Mouse (Mus musculus) testis, adult 2 months (tissue): Measurements from ENCODE around the gene Lrrc9.

ENCODE experiments used
- CTCF ChIP-seq: fragments of 200-500 bp; IDR thresholded peaks from 2 replicates; pipeline ENCODE4 v1.5.1; 2012; ENCODE audit warnings: low read depth, mild to moderate bottlenecking, inconsistent platforms, low read length, moderate library complexity; ENCODE audit not compliant: control insufficient read depth, insufficient read depth, insufficient replicate concordance
- POLR2A ChIP-seq: fragments of 200-500 bp; IDR thresholded peaks from 2 replicates; pipeline ENCODE4 v1.6.1; 2012; ENCODE audit warnings: low read depth, mild to moderate bottlenecking, inconsistent platforms, low read length, moderate library complexity; ENCODE audit not compliant: control insufficient read depth

DNA sequence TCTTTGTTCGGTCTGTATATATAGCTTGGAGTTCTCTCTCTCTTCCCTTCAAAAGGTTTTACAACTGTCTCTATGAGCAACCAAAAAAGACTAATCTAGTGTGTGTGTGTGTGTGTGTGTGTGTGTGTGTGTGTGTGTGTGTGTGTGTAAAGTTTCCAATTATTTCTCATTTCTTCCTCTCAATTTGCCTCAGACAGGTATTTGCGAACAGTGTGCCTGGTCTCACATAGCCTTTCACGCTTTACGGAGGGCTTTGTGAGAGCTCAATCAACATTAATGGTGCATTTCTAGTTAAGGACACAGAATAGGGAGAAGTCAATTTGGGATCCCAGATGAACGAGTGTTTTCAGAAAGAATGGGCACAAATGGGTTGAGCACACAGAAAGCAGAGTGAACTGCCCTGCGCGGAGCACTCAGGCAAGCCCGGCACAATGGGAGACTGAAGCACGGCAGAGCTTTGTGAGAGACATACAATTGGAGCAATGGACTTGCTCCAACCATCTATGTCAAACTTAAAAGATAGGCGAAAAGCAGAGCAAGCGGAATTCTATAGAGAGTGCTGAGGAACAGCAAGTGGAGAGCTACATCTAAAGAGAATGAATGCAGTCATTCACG, 76.6 kb downstream of the Lrrc9 start:
- TF ChIP-seq POLR2A (no peak), CTCF (no peak)
